Comparison of ENCODE assay signal across 8 mouse cellular contexts in genomic region chr5:83440259-83440658, GRCm38 (mm10).
DNase-seq lines count a peak whose midpoint lies in the region; ATAC-seq and TF ChIP-seq lines count a peak whose summit lies in the region.

No protein-coding gene starts in this region.

- 2% methylated on average over 3 of the region's 3 CpGs for WGBS in intestine, postnatal 0 days

- no peak overlapping the region for H3K9ac ChIP-seq in intestine, postnatal 0 days (ENCODE audit: low read depth, low read length)

- H3K27me3 ChIP-seq in intestine, postnatal 0 days (replicated peaks; ENCODE audit: control insufficient read depth, insufficient read depth, low read length) = no peaks in the 10 kb centered on the region

- H3K4me3 ChIP-seq in intestine, postnatal 0 days (ENCODE audit: low read depth, low read length) = no peak overlapping the region

- no peak overlapping the region for H3K4me2 ChIP-seq in intestine, postnatal 0 days (replicated peaks; ENCODE audit: low read depth)

- H3K27ac ChIP-seq in intestine, postnatal 0 days (ENCODE audit: low read depth, low read length) = no peak overlapping the region

- no peak for ATAC-seq in intestine, postnatal 0 days

- TF ChIP-seq CTCF in intestine, postnatal 0 days (IDR thresholded peaks at IDR 0.05; ENCODE audit: low read depth) = peak; percentile 87

- no peaks in the 10 kb centered on the region for H3K9me3 ChIP-seq in intestine, postnatal 0 days (ENCODE audit: control insufficient read depth)

- no peaks in the 10 kb centered on the region for H3K4me1 ChIP-seq in intestine, postnatal 0 days (replicated peaks; ENCODE audit: control insufficient read depth, insufficient read depth, low read length)

- peak; percentile 8 to 49 for DNase-seq in adrenal gland, adult (ENCODE audit: inconsistent age in 2 of 2, low spot score in 1 of 2)
- no peak for DNase-seq in adrenal gland, postnatal 4 days (ENCODE audit: low spot score in 2 of 2)
- peak; percentile 21 for DNase-seq in ovary, postnatal 14 days (ENCODE audit: low spot score)
- no peak for DNase-seq in ovary, postnatal 10 days (ENCODE audit: low spot score)
- DNase-seq in embryo, embryonic 9.5 days (ENCODE audit: extremely low spot score) = peak; percentile 42
- DNase-seq in lung, postnatal 36 days = peak; percentile 46
- peak; percentile 59 for DNase-seq in testis, postnatal 10 days (ENCODE audit: low spot score)

- H3K36me3 ChIP-seq in intestine, postnatal 0 days (ENCODE audit: control insufficient read depth, insufficient read depth) = no peaks in the 10 kb centered on the region

Comparison
In these comparisons a context has a peak if more than half of its experiments do, and no peak if none do; other contexts are left out.
1. DNase-seq: peak in adrenal gland, adult (2 of 2), ovary, postnatal 14 days (single experiment), embryo, embryonic 9.5 days (single experiment), lung, postnatal 36 days (single experiment) and testis, postnatal 10 days (single experiment); none in adrenal gland, postnatal 4 days (0 of 2) and ovary, postnatal 10 days (single experiment).